Mouse (Mus musculus) retina, embryonic 14.5 days (tissue): ENCODE results near the gene Fbxl12.

Experiments
- DNase-seq: peaks from one replicate; pipeline ENCODE4 v3.0.0-alpha.2; 2015; ENCODE audit warnings: low spot score

The Fbxl12 gene

GRCm38 (mm10) chr9:20571060-20571459, 73.5 kb downstream of the Fbxl12 start:
- DNase-seq: no peak
